ENCODE assay signal across 22 mouse cellular contexts in genomic region chr14:76616367-76616683, GRCm38 (mm10). TPM values are rescaled to one million over a fixed set of nuclear protein-coding genes. Genes with fewer than 3 reads are reported as not detected.
DNase-seq lines count a peak whose midpoint lies in the region; ATAC-seq and TF ChIP-seq lines count a peak whose summit lies in the region.
"Had no signal": no experiment of that assay in that cellular context is flagged by ENCODE, and none has a peak within 500 bp of the region (broad histone marks: within the 10 kb centered on the region; RNA-seq: fewer than 3 reads in every experiment).

No protein-coding gene starts in this region.

- 55% methylated on average over 3 of the region's 3 CpGs for WGBS in forebrain, embryonic 15.5 days

- no peak for TF ChIP-seq CTCF in testis, adult 2 months (IDR thresholded peaks at IDR 0.05; ENCODE audit: control insufficient read depth, insufficient read depth, insufficient replicate concordance, low read depth, low read length)

- no peaks in the 10 kb centered on the region for H3K9me3 ChIP-seq in forebrain, embryonic 15.5 days
- H3K9me3 ChIP-seq: embryonic facial prominence, embryonic 10.5 days; forebrain, embryonic 13.5 days; heart, embryonic 15.5 days; hindbrain, embryonic 13.5 days had no signal

- no peak overlapping the region for H3K9ac ChIP-seq in forebrain, embryonic 15.5 days (replicated peaks)
- H3K9ac ChIP-seq: forebrain, embryonic 13.5 days; heart, embryonic 15.5 days; hindbrain, embryonic 13.5 days had no signal

- no peak overlapping the region for H3K4me2 ChIP-seq in forebrain, embryonic 15.5 days (replicated peaks)
- H3K4me2 ChIP-seq: forebrain, embryonic 13.5 days; heart, embryonic 15.5 days; hindbrain, embryonic 13.5 days had no signal

- TF ChIP-seq POLR2A in testis, adult 2 months (IDR thresholded peaks at IDR 0.05; ENCODE audit: control insufficient read depth, low read depth, low read length): no peak

- no peak overlapping the region for H3K4me3 ChIP-seq in testis, adult 2 months (ENCODE audit: control insufficient read depth, low read depth, low read length)
- H3K4me3 ChIP-seq in forebrain, embryonic 15.5 days: no peak overlapping the region
- H3K4me3 ChIP-seq: embryonic facial prominence, embryonic 10.5 days; forebrain, embryonic 13.5 days; heart, embryonic 15.5 days; hindbrain, embryonic 13.5 days had no signal

- H3K4me1 ChIP-seq in testis, adult 2 months (ENCODE audit: control insufficient read depth, insufficient read depth, low read length): peaks cover 5% of the 10 kb centered on the region
- peaks cover 27% of the 10 kb centered on the region for H3K4me1 ChIP-seq in forebrain, embryonic 15.5 days

- no peak for DNase-seq in testis, postnatal 14 days (ENCODE audit: low spot score)
- DNase-seq in ES-CJ7 (ENCODE audit: low read depth, low spot score): peak; percentile 56
- DNase-seq in heart, adult 11 months: no peak
- no peak for DNase-seq in ovary, postnatal 36 days (ENCODE audit: low spot score)
- DNase-seq: adrenal gland, postnatal 14 days; B cell, adult 2 months; cerebellum, adult 18-20 months; cerebellum, adult 9-11 months; cerebellum, postnatal 36 days; gastrocnemius, postnatal 10 days; heart, postnatal 14 days; kidney, adult 11 months had no signal

- peak overlapping the region; percentile 69 for H3K27ac ChIP-seq in testis, adult 2 months (ENCODE audit: control insufficient read depth, insufficient read depth, low read depth, low read length)
- no peak overlapping the region for H3K27ac ChIP-seq in forebrain, embryonic 15.5 days (replicated peaks)
- H3K27ac ChIP-seq: embryonic facial prominence, embryonic 10.5 days; forebrain, embryonic 13.5 days; hindbrain, embryonic 13.5 days had no signal

- H3K36me3 ChIP-seq in testis, adult 2 months (ENCODE audit: control insufficient read depth, insufficient read depth, low read length): no peaks in the 10 kb centered on the region
- no peaks in the 10 kb centered on the region for H3K36me3 ChIP-seq in forebrain, embryonic 15.5 days
- H3K36me3 ChIP-seq: embryonic facial prominence, embryonic 10.5 days; heart, embryonic 15.5 days; hindbrain, embryonic 13.5 days had no signal

- H3K27me3 ChIP-seq in testis, adult 2 months (ENCODE audit: control insufficient read depth, insufficient read depth, low read length): no peaks in the 10 kb centered on the region
- H3K27me3 ChIP-seq in forebrain, embryonic 15.5 days: no peaks in the 10 kb centered on the region
- H3K27me3 ChIP-seq: forebrain, embryonic 13.5 days; heart, embryonic 15.5 days; hindbrain, embryonic 13.5 days had no signal

- ATAC-seq in granulocyte monocyte progenitor cell, adult 5-6 weeks (replicated peaks; ENCODE audit: poor library complexity, severe bottlenecking): peak; percentile 54; the same call in 1 of the 2 replicates
- no peak for ATAC-seq in forebrain, embryonic 15.5 days (replicated peaks)
- ATAC-seq: activated CD4-positive, CD25-positive, alpha-beta regulatory T cell, adult 4 months; forebrain, embryonic 13.5 days; hindbrain, postnatal 0 days had no signal

RNA-seq across cellular contexts. Expression of gene Serp2, which starts 59.6 kb away (rescaled TPM):
- 73.8 and 80.3 TPM in 2 replicates for polyA plus RNA-seq in testis, adult 2 months (2012; rRNA removed)
- not detected in 2 replicates for total RNA-seq in granulocyte monocyte progenitor cell, adult 5-6 weeks (2014; fragmentation: Nextera tagmentation)
- total RNA-seq in granulocyte monocyte progenitor cell, adult 5-6 weeks (2017): not detected in 2 replicates
- polyA plus RNA-seq in forebrain, embryonic 15.5 days (2015; fragmentation: Nextera tagmentation; extraction: Ambion mirVana): 125 and 138 TPM in 2 replicates
- total RNA-seq: hematopoietic stem cell, adult 5-6 weeks had no signal
